Mouse (Mus musculus): Measurements from ENCODE around the gene Dusp9. TPM values are rescaled to one million over a fixed set of nuclear protein-coding genes. Genes with fewer than 3 reads are reported as not detected.

Gene Dusp9
- polyA plus RNA-seq, 1 experiment from 2014 or later, result 11.3 TPM

- Histone ChIP-seq H3K4me2 (ENCODE audit: low read depth, low read length) (no peak overlapping the region), H3K4me3 (ENCODE audit: low read depth, low read length) (no peak overlapping the region), H3K4me1 (ENCODE audit: control insufficient read depth, insufficient read depth, low read length) (no peaks in the 10 kb centered on the region), H3K27ac (replicated peaks; ENCODE audit: low read depth, low read length) (no peak overlapping the region), H3K36me3 (replicated peaks; ENCODE audit: control insufficient read depth, insufficient read depth, low read depth, low read length) (no peaks in the 10 kb centered on the region), H3K27me3 (ENCODE audit: control insufficient read depth, insufficient read depth, low read length) (no peaks in the 10 kb centered on the region), H3K9me3 (replicated peaks; ENCODE audit: control insufficient read depth, low read length) (no peaks in the 10 kb centered on the region), H3K9ac (replicated peaks; ENCODE audit: low read length) (no peak overlapping the region)
- WGBS, result 74% methylated on average over 5 of the region's 5 CpGs
- peak; percentile 45 for DNase-seq (ENCODE audit: low spot score)
- no peak for ATAC-seq (replicated peaks; ENCODE audit: insufficient number of reproducible peaks, low FRiP score, low TSS enrichment, low read depth)
These were observed 51.9 kb downstream of the Dusp9 start for GRCm38 (mm10) chrX:73690917-73691629.

Other genes starting within 250 kb of the Dusp9 start
- gene Gm18336, start 240.7 kb upstream of the Dusp9 start, polyA plus RNA-seq (2014; fragmentation: Nextera tagmentation; extraction: Ambion mirVana), result not detected in 2 replicates
- gene Zfp92, start 228.3 kb upstream of the Dusp9 start, polyA plus RNA-seq (2014; fragmentation: Nextera tagmentation; extraction: Ambion mirVana), result 0.07 and 0.25 TPM in 2 replicates
- gene Trex2, start 204.1 kb upstream of the Dusp9 start, polyA plus RNA-seq (2014; fragmentation: Nextera tagmentation; extraction: Ambion mirVana), result not detected in 2 replicates
- gene Haus7, start 180.4 kb upstream of the Dusp9 start, polyA plus RNA-seq (2014; fragmentation: Nextera tagmentation; extraction: Ambion mirVana), result 85.3 and 91.4 TPM in 2 replicates
- gene Bgn, start 155.8 kb upstream of the Dusp9 start, polyA plus RNA-seq (2014; fragmentation: Nextera tagmentation; extraction: Ambion mirVana), result 32.0 and 36.4 TPM in 2 replicates
- gene Atp2b3, start 136.3 kb upstream of the Dusp9 start, polyA plus RNA-seq (2014; fragmentation: Nextera tagmentation; extraction: Ambion mirVana), result 0.38 and 0.48 TPM in 2 replicates
- 9.5 and 11.7 TPM in 2 replicates for gene Pnck, start 20.7 kb downstream of the Dusp9 start, polyA plus RNA-seq (2014; fragmentation: Nextera tagmentation; extraction: Ambion mirVana)
- 6.1 TPM in 2 replicates for gene Slc6a8, start 33.7 kb downstream of the Dusp9 start, polyA plus RNA-seq (2014; fragmentation: Nextera tagmentation; extraction: Ambion mirVana)
- gene Bcap31, start 76.8 kb downstream of the Dusp9 start, polyA plus RNA-seq (2014; fragmentation: Nextera tagmentation; extraction: Ambion mirVana), result 159 and 172 TPM in 2 replicates
- gene Abcd1, start 77.2 kb downstream of the Dusp9 start, polyA plus RNA-seq (2014; fragmentation: Nextera tagmentation; extraction: Ambion mirVana), result 8.0 and 8.3 TPM in 2 replicates
- 0.08 TPM in 2 replicates for gene Plxnb3, start 117.7 kb downstream of the Dusp9 start, polyA plus RNA-seq (2014; fragmentation: Nextera tagmentation; extraction: Ambion mirVana)
- gene Srpk3, start 135.0 kb downstream of the Dusp9 start, polyA plus RNA-seq (2014; fragmentation: Nextera tagmentation; extraction: Ambion mirVana), result 0.90 and 1.4 TPM in 2 replicates
- 182 and 195 TPM in 2 replicates for gene Idh3g, start 147.5 kb downstream of the Dusp9 start, polyA plus RNA-seq (2014; fragmentation: Nextera tagmentation; extraction: Ambion mirVana)
- gene Ssr4, start 147.6 kb downstream of the Dusp9 start, polyA plus RNA-seq (2014; fragmentation: Nextera tagmentation; extraction: Ambion mirVana), result 112 and 116 TPM in 2 replicates
- 0.88 and 1.1 TPM in 2 replicates for gene Pdzd4, start 185.6 kb downstream of the Dusp9 start, polyA plus RNA-seq (2014; fragmentation: Nextera tagmentation; extraction: Ambion mirVana)